Mouse (Mus musculus) A20 (cell line): Measurements from ENCODE around the gene 2900011O08Rik.
"Not testable (repeated sequence)": the region's sequence is repeated elsewhere in the genome, so short reads cannot be mapped to it uniquely, and the experiment has no call there.

Experiments used
- DNase-seq: peaks from one replicate; pipeline ENCODE4 v3.0.0-alpha.2; 2011; ENCODE audit warnings: low read depth, low spot score

2900011O08Rik gene

DNA sequence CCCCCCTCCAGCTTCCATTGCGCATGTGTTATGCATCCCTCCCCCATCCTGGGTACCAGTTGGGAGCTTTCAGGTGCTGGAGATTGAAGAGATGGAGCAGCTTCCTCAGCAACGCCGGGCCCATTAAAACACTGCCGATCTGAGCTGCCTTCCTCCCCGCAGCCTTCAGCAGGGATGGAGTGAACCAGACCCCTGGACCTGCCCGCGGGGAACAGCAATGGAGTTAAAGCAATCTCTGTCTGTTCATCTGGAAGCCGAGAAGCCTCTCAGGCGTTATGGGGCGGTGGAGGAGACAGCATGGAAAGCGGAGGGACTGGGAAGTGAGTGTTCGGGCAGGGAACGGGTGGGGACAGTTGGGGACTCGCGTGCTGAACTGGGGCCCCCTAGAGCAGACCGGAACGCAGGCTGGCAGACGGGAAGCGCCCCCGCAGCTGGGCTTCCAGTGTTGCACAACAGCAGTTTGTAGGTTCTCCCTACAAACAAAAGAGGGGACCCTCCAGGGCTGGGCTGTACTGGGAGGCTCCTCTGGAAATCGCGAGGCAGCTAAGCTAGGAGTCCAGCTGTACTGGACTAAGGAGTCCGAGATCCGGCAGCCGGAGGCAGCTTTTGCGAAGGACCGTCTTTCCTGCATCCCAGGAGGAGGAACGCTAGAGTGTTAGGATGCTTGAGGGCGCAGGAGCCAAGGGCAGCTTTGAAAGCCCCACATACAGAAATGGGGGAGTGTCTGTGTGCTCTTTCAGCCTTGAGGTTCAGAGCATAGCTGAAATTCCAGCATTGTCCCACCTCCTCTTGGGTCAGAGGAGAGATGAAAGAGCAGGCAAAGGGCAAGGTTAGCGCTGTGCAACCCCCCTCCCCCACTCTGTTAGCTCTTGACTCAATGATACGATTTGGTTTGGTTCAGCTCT, at the start of gene 2900011O08Rik, which contains the start of gene Ifitm7:
2900011O08Rik (plus strand) TSS at position 31 of the 905 bp plus-strand sequence.
Ifitm7 (minus strand) TSS at position 315 of the 905 bp plus-strand sequence.
- no peak for DNase-seq

DNA sequence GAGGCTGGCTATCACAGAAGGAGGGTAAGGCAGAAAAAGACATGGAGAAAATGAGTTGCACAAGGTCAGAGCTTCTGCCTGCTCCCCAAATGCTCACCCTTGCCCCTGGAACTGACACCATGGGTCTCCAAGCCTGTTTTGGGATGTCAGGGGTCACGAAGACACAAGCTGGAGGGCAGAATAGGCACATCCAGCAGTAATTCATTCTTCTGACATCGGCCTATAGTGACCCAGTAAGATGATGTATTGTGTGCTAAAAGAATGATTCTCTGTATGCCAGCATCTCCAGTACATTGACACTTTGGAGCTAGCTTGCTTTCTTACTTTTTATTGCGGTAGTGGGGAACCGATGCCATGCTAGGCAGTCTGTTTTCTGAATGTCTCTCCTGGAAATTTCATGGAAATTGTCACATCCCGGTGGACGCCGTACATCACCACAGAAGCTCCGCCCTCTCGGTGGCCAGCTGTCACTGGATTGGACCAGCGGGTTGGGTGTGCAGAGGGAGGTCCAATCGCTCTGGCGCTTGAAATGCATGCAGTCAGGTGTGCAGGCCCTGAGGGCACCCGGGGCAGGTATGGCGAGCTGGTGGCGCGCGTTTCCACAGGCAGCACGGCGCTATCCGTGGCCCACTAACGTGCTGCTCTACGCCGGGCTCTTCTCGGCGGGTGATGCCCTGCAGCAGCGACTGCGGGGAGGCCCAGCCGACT, 46.1 kb upstream of the 2900011O08Rik start:
- DNase-seq, result no peak

DNA sequence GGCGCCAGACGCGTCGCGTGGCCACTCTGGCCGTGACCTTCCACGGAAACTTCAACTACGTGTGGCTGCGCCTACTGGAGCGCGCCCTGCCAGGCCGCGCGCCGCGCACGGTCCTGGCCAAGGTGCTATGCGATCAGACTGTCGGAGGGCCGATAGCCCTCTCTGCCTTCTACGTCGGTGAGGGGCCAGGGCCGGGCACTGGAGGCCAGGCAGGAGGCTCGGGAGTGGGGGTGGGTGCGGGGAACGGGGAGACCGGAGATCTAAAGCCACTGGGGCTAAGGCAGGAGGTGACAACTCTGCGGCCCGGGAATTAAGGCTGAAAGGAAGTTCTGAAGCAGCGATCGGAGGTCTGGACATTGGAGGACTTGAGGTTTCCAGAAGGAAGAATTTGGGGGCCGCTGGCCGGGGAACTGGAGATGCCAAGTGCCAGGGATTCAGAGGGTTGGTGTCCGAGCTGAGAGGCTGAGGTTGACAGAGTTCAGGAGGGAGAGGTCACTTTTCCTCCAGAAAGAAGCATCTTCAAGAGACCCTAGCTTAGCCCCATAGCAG, 45.5 kb upstream of the 2900011O08Rik start:
- no peak for DNase-seq

DNA sequence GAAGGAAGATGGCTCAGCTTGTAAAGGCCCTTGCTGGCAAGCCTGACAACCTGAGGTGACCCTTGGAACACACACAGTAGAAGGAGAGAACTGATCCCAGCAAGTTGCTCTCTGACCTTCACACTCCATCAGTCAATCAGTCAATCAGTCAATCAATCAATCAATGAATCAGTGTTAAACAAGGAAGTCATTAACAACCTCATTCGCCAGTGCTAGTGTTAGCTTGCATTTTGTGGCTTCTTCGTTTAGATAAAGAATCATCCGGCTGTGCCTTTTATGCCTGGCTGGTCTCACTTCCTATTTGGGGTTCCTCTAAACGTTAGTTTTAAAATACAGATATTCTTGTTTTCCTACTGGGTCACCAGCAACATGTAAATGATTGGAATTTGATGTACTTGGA, 42.2 kb upstream of the 2900011O08Rik start:
- DNase-seq, result peak; percentile 65

DNA sequence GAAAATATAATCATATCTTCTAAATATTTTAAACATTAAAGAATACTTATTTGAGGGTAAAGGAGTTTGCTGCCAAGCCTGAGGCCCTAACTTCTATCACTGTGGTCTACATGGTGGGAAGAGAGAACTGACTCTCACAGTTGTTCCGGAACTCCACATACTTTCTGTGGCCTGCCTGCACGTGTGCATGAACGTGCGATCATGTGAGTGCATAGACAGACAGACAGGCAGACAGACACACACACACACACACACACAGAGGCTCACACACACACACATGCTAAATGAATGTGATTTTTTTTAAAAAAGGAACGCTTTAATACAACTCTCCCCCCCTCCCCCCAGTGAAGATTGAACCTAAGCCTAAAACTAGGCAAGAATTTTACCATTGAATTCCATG, 41.7 kb upstream of the 2900011O08Rik start:
- DNase-seq, result no peak

DNA sequence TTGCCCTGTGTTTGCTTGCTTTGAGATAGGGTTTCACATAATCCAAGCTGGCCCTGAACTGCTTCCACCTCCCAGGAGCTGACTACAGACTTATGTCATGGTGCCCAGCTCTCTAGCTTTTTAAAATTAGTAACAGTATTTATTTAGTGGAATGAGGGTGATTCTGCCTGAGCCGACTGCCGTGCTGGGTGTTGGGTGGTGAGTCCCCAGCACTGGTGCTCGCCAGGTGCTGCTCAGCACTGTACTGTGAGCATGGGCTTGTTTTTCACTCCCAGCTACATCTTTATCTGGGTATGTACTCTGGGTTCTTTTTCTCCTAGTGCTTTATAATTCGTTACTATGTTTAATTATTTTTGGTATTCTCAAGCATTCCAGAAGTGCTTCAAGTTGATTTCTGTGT, 41.3 kb upstream of the 2900011O08Rik start:
- peak; percentile 4 for DNase-seq

DNA sequence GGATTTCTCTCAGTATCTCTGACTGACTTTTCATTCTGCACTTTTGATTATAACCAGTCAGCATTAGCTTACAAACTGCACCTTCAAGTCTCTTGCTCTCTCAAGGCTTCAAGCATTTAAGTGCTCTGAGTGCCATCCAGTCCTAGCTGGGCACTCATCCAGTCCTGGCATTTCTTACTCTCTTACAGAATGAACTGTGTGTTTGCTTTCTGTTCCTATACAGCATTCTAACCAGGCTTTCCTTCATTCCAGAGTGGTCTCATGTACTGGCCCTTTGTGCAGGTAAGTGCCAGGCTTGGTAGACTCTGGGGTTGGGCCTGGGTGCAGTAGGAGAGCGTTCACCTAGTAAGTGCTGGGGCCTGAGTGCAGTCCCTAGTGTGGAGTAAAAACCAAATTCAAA, 40.1 kb upstream of the 2900011O08Rik start:
- DNase-seq, result no peak

DNA sequence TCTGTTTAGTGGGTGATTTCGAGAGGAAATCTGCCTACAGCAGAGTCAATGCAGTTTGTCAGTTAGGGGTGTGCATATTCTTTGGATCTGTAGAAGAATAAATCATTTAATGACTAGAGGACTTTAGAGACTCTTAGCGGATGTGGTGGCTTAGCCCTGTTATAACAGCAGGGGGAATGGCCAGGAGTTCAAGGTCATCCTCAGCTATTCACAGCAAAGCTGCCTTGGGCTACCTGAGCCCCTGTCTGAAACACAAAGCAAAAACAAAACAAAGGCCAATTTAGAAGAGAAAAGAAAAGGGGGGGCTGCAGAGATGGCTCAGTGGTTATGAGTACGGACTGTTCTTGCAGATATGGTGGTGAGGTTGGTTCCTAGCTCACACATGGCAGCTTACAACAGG, 35.2 kb upstream of the 2900011O08Rik start:
- DNase-seq, result no peak

DNA sequence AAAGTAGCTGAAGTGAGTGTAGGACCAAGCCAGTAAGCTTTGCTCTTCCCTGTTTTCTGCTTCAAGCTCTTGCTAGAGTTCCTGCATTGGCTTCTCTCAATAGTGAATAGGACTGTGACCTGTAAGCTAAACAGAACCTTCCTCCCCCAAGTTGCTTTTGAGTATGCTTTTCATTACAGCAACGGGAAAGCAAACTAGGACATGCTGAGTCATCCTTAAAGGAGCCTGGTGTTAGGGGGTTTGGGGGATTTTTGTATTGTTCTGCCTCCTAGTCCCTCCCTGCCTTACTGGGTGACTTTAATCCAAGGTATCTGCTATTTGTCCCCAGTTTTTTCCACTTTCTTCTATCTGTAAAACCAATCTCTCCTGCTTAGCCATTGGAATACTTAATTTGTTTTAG, 24.4 kb upstream of the 2900011O08Rik start:
- DNase-seq, result no peak

DNA sequence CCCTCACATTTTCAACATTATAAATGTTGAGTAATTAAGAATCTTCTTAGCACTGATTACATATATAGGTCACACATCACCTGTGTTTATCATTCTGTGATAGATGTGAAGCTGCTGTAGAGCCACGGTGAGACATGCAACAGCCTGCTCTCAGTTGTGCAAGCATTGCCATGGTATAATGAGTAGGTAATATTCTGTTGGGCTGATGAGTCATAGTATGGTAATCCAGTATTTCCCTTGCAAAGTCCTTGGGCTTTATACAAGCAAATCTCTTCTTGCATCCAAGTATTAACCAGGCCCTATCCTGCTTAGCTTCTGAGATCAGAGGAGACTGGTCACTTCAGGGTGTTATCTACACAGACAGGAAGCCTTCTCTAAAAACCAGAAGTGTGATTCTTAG, 17.3 kb upstream of the 2900011O08Rik start:
- DNase-seq, result no peak

DNA sequence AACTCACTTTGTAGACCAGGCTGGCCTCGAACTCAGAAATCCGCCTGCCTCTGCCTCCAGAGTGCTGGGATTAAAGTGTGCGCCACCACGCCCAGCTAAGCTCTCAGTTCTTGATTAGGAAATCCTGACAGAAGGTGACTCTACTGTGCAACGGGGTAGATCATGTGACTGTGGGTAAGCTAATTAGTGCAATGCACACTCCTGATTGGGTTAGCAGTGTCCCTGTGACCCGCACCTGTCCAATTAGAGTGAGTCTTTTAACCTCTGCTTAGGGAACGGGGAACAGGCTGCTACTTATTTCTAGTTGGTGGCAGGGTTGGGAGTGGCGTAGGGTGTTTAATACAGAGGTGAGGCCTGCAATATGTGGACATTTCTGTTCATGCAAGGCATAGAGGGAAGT, 14.4 kb upstream of the 2900011O08Rik start:
- no peak for DNase-seq

DNA sequence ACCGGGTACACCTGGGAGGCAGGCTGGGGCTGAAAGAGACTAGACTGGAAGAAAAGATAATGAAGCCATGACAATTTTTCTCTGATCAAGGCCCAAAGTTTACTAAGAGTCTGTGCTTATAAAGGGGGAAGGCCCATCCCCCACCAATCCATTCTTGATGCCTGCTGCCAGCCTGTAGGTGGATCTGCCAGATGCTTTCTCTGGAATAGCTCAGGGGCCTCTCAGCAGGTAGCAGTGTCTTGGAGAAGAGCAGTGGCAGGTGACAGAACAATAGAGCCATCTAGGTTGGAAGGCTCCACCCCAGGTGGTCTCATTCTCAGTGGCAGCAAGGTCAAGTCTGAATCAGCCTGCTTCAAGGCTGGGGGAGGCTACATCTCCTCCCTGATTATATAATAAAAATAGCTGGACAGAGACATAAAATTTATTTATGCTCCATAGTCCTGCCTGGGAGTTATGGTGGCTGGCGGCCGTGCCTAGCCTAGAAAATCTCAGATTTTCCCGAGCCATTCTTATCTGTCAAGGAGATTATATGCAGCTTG, 10.0 kb upstream of the 2900011O08Rik start:
- DNase-seq, result not testable (repeated sequence)

DNA sequence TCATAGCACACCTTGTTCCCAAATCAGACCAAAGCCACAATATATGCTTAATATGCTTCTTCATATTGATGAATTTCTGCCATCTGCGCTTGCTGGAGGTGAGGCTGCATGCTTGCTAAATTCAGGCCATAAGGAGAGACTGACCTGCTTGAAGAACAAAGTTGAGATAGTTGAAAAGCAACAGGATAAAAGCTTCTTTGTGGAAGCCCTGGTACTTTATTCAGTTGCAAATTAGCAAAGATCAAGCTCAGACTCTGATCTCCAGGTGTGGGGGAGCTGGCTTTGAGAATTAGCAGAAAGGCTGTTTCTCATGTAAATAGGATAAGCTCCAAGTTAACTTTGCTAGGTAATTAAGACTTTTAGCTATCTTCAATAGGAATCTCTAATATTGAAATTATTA, 9.4 kb upstream of the 2900011O08Rik start:
- not testable (repeated sequence) for DNase-seq

DNA sequence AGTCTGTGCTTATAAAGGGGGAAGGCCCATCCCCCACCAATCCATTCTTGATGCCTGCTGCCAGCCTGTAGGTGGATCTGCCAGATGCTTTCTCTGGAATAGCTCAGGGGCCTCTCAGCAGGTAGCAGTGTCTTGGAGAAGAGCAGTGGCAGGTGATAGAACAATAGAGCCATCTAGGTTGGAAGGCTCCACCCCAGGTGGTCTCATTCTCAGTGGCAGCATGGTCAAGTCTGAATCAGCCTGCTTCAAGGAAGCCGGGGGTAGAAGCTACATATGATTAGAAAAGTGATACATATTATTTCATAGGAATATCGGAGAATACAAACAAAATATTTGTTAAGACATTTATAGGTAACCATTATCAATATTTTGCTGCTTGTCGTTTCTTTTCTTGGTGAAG, 4.7 kb upstream of the 2900011O08Rik start:
- not testable (repeated sequence) for DNase-seq

DNA sequence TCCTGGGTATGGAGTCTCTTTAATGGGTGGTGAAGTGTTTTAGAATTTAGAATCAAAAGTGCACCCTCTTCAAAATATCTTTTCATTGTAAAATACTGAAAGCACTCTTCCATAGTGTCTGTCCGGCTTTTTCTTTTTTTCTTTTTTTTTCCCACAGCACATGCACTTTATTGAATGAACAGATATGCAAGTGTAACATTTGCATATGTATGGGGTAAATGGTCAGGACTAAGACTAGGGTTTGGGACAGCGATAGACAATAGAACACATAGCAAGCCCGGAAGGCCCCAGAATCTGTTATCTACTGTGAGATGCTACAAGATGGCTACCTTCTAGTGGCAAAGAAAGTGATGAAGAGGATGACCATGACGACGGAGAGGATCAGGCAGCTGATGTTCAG, 3.2 kb upstream of the 2900011O08Rik start:
- DNase-seq, result no peak

DNA sequence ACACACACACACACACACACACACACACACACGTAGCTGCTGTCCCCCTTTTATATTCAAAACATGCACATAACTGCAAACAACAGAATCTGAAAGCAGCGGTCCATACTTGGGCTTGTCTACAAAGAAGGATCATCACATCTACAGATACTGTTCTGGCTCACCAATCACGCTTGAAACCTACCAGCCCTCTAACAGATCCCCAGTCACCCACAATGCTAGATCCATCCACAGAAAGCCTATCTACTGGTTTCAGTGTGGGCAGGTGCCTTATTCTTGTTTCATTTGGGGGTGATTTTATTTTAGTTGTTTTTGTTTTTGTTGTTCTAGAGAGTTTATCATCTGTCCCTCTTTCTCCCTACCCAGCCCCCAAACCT, 219 bp upstream of the 2900011O08Rik start:
- no peak for DNase-seq

DNA sequence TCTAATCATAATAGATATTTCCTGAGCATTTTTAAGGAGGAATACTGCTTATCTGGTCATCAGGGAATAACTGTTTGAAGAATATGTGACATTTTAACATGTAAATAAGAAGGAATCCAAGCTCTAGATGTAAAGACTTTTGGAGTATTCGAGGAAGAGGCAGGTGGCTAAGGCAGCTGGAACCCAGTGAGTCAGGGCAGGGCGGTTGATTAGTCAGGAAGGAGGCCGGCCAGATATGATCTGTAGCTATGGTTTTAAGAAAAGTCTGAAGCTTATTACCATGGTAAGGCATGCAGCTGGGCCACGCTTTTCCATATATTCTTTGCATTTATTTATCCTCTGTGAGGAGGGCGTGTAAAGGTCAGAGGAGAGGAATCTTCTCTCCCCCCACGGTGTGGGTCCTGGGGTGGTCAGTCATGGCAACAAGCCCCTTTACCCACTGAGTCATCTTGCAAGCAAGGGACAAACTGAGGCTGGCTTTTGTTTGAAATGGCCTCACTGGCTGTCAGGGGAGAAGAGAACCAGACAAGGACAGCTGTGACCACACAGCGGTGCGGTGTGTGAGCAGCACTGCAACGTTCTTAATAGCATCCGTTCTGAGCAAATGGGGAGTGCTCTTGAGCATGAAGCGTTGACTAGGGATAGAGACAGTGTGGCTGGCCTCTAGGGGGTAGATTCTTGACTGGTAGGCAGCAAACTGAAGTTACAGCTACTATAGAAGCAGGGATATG, 6.3 kb downstream of the 2900011O08Rik start:
- no peak for DNase-seq

DNA sequence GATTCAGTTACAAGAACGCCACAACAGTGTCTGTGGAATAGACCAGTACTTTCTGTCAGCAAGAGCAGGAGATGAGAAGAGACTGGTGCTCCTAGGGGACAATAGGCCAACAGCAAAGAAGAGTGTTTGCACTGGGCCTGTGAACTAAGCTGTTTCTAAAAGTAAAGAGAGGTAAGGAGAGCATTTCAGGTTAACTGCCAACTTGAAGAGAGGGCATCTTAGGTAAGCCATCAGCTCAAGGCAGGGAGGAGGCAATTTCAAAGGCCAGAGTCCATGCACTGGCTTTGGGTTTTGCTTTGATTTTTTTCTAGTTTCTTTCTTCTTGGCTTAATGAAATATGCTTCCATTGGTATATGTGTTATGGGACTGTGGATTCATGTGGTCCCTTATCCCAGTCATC, 7.7 kb downstream of the 2900011O08Rik start:
- no peak for DNase-seq

DNA sequence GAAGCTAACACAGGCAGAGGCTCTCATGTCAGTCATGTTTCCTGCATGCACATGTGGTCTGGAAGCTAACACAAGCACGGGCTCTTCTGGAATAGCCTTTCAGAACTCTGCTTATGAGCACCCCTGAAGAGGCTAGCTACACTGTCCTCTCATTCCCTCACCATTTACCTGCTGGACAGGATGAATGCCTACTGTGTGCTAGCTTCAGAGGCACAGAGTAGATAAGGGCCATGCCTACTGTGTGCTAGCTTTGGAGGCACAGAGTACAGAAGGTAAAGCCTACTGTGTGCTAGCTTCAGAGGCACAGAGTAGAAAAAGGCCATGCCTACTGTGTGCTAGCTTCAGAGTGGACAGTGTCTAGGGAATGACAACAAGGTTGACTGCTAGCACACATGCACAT, 8.1 kb downstream of the 2900011O08Rik start:
- no peak for DNase-seq

DNA sequence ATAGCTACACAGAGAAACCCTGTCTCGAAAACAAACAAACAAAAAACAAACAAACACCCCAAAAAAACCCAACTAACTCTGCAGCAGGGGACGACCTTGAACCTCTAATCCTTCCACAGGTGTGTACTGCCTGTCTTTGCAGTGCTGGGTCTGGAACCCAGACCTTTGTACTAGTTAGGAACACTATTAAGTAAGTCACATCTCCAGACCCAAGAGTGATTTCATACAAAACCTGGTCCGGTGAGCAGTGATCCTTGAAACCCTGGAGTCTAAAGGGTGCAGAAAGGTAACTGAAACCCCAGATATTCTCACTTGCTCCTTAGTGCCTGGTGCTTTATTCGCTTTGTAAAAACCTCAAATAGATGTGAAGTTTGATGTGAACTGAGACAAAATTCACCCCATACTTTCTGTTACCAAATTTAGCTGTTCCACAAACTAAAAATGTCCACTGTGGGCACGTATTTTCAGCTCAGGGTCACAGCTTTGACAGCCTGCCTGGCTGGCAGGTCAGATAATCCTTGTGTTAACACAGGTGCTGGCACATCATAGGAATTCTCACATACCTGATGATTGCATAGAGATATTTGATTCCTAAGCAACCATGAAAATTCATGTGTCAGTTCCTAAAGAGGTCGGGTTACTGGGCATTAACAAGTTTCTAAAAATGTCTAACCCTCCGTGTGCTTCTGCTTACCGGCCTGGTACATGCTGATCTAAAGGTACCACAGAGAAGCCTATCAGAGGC, 17.2 kb downstream of the 2900011O08Rik start:
- peak; percentile 6 for DNase-seq

DNA sequence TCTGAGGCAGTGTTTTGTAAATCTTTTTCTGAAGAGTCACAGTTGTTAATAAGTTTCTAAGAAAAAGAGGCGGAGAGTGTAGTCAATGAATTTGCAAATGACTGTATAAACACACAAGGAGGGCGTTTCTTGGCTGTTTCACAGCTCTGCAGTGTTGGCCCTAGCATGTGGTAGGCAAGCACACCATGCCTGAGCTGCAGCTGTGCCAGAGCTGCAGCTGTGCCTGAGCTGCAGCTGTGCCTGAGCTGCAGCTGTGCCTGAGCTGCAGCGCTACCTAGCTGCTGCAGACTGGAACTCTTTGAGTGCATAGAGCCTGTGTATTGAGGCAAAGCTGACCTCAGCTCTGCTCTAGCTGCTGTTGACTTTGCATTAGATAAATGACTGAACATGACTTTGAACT, 17.8 kb downstream of the 2900011O08Rik start:
- peak; percentile 75 for DNase-seq
